Mouse (Mus musculus) heart, adult 9 months (tissue): ENCODE data around the gene Ica1.

Experiments used
- DNase-seq, 2 experiments: peaks; one replicate each; pipeline ENCODE4 v3.0.0; 2022; ENCODE audit warnings: low spot score in 2 of 2

Ica1 gene

DNA sequence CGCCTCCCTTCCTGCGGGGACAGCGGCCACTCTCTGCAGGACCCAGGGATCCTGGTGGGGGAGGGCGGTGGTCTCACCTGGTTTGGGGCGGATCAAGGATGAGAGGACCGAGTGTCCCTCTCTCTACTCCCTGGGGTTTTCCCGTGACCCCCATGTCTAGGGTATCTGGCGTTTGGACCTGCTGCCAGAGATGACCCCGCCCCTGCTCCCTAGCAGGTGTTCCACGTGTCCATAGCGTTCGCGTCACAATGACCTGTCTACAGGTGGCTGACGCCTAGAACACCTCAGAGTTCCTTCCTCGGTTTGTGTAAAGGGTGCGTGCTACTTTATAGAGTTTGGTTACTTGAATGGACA, at the start of gene Ica1:
Gene Ica1 (minus strand): TSS at position 193 of the 354 bp plus-strand sequence.
- DNase-seq, result no peak

DNA sequence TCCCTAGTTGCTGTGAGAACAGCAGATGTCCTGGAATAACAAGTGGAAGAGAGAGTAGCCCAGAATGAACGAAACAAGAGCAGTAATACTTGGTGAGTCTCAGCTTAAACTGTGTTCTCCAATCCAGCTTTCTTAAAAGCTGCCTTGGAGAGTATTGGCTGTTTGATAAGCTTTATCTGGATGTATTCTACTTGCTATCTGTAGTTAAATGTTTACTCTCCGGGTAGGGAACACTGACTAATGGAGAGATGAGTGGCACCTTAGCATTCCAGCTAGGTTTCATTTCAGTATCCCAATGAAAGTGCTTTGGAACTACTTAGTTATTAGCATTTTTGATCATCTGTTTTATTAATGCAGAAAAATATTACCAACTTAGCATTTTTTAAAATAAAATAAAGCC, 41.6 kb upstream of the Ica1 start:
- no peak for DNase-seq

DNA sequence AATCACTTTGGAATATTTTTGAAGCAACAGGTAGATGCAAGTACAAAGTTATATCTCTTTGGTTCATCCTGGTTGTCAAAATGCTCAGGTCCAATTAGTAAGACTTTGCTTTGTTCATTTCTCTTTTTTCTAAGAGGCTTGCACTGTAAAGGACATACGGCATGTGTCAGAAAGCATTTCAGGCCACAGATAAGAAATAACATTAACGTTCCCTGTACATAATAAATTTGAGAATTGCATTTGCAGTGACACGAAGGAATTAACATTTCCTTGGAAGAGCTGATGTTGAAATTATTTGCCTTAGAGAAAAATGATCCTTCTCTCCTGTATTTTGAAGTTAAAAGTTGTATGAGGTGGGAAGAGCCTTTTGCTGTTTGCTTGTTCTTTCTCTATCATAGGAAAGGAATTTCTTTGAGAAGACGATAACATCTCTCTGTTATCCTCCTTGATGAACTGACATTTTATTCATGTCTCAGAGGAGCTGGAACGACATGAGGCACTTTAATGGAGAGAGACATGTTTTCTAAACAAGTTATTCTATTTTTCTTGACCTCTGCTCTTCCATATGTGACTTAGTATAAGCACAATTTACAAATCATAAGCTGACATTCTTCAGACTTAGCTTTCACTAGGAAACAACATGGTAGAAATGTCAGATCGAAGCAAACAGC, 36.2 kb upstream of the Ica1 start:
- DNase-seq, result no peak

DNA sequence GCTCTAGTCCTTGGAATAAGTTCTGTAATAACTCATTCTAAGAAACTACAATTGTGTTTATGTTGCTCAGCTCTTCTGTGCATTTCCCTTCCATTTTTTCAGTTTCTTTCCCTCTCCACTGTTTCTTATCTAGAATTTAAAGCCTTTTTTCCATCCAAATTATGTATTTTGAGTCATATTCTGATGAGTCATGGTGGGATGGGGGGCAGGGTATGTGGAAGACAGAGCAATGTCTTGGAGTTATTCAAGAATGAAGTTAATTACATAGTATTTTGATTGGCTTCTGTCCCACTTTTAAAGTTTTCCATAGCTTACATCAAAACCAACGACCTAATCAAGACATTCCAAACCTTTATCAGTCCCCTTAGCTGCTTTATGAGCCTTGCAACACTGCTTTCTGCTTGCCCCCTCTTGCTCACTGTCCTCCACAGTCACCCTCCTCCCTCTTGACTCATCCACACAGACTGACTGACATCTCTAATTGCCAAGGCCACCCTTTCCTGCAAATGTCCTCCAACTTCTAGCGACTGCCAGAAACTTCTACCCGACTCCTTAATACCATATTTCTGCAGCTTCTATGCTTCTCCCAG, 24.4 kb upstream of the Ica1 start:
- no peak for DNase-seq

DNA sequence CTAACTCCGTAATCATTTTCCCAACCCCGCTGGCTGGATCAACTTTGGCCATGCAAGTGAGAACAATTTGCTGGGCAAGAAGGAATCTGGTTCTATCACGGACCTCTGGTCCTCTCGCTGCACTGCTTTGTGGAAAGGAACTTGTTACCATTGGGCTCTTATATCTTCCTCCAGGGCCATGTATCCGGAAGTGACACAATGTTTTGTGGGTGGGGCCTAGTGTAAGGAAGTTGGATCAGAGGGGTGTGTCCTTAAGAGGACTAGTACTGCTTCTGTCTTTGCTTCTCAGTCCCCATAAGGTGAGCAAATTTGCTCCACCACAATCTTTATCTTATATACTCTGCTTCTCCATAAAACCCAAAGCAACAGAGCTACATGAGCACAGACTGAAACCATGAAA, 14.1 kb upstream of the Ica1 start:
- DNase-seq, result no peak

DNA sequence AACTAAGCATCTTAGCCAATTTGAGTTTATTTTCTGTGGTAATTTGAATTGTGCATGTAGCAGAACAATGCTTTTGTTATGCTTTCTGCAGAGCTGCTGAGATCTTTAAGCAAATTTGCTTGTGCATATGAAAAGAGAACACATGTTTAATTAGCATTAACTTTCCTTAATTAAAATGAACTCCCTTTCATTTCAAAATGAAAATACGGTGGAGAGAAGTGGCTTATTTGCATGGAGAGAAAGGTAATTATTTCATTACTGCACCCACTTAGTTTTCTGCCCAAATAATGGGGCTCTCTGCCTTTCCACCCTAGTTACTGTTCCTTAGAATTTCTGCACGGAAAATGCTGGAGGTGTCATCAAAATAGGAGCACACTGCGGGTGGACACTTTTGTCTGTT, 13.5 kb upstream of the Ica1 start:
- no peak for DNase-seq

DNA sequence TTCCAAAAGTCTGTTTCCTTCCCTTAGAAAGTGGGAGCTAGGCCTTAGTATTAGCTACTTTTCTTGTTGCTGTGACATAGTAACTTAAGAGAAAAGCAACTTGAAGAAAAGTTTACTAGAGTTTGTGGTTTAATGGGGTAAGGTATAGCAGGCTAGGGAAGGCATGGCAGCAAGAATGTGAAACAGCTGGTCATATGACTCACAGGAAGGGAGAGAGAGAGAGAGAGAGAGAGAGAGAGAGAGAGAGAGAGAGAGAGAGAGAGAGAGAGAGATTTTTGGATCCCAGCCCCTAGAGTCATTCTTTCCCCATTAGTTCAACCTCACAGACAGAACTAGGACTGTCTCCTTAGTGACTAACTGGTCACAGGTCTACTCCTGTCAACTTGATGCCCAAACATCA, 2.3 kb upstream of the Ica1 start:
- DNase-seq, result no peak

DNA sequence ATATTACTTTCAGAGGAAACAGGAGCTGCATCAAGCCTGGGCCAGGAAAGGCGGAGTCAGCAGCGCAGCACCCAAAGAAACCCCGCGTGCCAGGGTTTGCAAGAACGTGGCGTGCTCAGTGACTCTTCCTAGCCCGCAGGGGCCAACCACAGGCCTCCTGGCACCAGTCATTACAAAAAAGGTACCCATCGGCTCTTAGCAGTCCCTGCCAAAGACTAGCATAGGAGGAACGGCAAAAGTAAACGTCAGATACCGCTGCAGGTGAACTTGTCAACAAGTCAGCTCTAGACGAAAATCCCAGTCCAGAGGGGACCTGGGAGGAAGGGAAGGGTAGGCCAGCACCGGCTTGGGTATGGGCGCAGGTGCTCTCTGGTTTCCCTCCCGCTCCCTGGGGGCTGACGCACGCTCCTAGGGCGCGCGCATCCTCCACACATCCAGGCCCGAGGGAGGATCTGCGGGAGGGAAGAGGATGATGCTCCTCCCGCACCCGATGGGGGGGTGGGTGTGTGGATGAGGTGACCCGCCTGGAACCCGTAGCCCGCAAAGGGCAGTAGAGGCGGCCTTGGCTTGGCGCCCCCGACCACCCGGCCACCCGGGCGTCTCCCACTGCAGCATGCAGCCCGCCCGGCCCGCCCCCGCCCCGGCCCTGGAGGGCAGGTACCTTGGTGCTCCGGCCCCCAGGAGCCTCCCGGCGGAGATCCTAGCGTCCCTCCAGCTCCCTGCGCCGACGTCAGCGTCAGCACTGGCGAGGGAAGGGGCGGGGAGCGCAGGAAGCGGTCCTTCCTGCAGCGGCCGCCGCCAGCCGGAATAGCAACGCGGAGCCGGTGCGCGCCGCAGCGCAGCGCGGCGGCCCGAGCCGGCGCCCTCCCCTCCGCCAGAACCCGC, 635 bp downstream of the Ica1 start:
- peak; percentile 30 to 58 for DNase-seq

DNA sequence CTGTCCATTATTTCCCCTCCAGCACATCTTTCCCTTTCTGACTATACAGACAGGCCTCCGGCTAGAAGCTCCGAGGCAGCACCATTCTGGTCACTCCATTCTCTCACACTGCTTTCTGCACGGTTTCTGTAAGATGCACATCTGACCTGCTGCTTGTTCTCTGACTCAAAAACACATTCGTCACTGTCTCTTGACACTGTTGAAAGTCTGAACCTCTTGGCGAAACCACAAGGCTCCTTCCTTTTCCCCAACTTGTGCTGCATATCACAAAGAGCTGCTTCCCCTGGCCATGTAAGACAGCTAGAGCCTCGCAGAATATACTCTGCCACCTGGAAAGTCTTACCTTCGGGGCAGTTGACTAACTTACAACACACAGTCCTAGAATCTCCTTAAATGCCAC, 6.7 kb downstream of the Ica1 start:
- DNase-seq, result no peak

DNA sequence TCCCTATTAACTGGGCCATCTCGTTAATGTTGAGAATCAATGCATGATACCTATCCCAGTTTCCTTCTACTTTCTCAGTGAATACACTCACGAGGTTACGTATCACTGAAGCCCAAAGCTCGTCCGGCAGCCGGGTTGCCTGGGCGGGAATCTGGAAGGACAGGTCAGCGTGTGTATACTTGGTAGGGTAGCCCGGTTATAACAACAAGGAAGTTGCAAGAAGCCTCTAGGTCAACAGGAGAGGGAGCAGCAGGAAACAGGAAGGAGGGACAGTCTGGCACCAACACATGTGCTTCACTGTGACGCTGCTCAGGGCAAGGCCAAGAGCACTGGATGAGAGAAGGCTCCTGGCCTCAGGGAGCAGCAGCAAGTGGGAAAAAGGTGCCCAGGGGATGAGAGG, 7.9 kb downstream of the Ica1 start:
- peak in 1 of 2 experiments; percentile 32 for DNase-seq

DNA sequence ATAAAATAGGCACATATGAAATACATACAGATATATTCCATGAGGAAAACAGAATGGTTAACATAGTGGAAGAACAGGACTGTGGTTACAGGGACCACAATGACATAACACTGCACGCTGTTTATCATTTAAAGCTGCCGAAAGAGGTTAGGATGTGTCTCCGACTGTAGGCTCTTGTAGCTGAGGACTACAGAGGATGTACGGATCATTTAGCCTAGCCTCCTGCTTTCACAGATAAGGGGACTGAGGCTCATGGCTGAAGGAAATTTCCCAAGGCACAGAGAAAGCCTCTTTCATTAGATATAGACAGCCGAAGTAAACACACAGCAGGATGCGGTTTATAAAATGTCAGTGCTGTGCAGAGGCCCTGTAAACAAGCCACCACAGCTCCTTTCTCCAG, 8.5 kb downstream of the Ica1 start:
- no peak for DNase-seq

DNA sequence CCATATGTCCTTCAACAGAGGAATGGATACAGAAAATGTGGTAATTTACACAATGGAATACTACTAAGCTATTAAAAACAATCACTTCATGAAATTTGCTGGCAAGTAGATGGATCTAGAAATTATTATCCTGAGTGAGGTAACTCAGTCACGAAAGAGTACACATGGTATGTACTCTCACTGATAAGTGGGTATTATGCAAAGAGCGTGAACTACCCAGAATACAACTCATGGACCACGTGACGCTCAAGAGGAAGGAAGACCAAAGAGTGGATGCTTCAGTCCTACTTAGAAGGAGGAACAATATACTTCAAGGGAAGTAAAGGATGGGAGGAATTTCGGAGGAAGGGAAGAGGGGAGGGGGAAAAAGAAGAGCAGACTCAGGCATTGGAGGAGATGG, 11.6 kb downstream of the Ica1 start:
- no peak for DNase-seq

DNA sequence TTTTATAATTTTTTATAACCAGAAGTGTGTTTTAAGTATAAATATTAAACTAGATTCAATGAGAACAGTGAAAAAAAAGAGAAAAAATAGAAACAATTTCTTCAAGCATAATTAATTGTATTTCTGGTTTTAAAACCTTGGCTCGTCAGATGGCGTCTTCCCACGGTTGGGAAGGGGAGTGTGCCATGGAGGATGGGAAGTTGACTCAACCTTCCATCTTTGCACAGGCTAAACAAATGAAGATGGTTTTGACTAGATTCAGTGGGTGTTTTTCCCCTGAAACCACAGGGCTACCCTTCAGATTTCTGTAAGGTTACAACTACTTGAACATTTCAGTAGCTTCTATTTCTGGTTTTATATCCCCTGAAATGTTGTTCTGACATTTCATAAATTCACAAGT, 12.5 kb downstream of the Ica1 start:
- no peak for DNase-seq

DNA sequence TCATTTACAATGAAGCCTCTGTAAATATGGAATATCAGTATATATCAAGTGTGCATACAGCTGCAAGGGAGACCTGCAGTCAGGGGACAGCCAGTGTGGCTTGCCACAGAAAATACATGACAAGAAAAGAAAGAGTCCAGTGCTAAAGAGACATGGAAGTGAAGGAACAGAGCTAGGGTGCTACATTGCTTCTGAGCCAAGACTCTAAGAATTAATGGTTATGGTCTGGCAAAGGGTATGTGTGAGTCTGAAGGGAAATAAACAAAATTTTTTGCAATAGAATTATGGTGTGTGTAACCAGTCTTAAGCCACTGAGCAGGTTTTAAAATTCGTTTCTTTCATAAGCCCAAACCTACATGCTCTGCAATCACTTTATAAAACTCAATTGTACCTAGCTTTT, 13.2 kb downstream of the Ica1 start:
- DNase-seq, result no peak

DNA sequence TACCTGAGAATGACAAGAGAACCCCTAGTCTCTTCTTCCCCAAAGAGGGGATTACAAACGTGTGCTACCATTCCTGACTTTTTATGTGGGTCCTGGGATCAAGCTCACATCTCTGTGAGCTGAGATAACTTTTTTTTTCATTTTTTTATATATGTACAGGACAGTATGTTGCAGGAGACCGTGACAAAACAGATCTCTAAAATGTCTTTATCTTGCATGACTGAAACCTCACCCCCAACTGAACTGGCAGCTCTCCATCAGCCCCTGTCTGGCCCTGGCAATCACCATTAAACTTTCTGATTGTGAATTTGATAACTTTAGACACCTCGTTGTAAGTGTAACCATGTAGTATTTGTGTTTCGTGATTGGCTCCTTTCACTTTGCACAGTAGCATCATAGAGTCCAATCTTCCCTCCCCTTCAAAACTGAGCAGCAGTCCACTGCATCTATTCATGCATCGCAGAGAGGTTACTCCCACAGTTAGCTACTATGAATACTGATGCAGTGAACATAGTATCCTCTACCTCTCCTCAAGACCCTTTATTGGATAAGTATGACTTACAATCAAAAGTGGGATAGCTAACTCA, 17.5 kb downstream of the Ica1 start:
- DNase-seq, result no peak

DNA sequence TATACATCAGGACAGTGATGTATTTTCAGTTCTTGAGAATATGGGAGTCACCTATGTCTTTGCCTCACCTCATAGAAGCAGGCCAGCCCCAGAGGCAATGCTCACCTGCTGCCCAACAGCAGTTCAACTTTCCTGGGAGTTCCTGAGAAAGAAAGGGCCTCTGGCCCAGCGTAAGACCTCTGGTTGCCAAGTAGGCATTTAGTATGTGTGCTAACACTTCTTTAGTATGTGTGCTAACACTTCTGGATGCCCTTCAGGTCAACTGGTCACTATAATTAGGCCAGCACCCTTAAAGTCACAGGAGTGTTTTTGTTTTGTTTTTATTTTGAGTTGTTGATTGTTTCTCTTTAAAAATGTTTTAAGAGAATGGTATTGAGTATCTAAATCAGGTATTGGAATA, 18.4 kb downstream of the Ica1 start:
- DNase-seq, result no peak

DNA sequence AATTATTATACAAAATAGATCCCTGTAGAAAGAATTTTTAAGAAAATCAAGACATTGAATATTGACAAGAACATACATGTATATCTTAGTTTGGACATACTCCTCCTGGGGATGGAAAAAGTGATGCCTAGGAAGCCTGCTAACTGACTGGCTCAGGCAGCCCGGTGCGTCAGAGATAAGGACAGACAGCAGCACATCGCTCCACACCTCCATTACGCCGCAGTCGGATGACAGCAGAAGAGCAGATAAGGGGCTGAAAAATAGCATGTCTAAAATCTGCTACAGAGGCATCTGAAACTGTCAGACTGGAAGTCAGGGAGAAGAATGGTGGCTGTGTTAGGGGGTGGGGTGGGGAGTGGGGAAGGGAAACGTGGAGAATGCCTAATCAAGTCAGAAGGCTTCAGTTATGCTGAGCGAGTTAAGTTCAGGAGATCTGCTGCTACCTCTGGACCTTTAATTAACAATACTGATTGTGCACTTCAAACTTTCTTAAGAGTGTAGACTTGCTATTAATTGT, 22.5 kb downstream of the Ica1 start:
- DNase-seq, result no peak

DNA sequence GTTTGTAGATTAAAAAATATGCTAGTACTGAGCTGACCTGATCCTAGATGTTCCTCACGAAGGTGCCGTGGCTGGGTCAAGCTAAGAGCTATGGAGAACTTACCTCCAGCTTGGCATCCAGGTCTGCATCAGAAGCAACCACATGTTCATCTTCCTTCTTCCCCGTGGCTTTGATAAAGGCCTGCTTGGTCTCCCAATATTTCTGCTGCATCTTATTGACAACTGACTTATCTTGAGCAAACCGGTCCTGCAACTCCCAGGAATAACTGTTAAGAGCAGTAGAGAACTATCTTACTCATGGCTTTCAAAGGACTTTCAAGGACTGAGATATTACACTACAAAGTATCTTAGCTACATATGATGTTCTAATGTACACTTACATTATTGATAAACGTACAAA, 23.8 kb downstream of the Ica1 start:
- no peak for DNase-seq

DNA sequence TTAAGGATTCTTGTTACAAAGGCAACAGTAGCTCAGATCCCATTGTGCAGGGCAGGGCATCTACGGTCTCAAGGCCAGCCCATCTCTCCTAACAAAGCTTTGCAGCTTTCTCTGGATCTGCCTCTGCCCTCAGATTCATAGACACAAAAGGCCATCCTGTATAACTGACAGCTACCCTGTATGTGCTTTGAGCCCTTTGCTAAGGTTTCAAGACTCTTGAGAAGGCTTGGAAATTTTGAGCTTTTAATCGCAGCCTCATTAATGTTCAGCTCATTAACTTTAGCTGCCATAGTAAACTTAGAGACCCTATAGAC, 24.6 kb downstream of the Ica1 start:
- DNase-seq, result no peak

DNA sequence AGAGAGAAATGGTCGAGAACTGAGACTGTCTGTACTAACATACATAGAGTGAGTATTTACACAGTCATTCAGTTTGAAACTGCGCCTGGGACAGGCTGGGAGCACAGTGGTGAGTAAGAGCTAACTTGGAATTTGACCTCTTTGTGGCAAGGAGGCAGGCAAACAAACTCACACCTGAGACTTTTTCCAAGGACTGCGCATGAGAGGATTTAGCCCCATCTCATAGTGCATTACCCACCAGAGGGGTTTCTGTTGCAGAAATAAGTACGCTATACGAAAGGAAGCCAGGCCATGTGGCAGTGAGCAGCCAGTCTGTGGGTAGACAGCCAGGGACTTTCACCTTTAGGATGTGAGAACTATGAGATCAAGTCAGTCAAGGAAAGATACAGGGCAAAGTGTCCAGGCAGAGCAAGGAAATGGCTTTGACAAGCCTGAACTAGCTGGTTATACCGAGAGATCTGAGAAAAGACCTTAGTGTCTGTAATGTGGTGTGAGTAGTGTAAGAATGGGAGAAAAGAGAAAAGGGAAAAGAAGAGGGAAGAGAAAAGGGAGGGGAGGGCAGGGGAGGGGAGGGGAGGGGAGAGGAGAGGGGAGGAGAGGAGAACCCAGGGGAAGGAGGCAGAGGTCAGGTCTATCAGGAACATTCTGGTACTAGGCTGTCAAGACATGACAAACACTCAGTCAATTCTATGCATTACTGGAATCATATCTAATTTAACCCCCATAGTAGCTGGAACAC, 25.1 kb downstream of the Ica1 start:
- DNase-seq, result no peak

DNA sequence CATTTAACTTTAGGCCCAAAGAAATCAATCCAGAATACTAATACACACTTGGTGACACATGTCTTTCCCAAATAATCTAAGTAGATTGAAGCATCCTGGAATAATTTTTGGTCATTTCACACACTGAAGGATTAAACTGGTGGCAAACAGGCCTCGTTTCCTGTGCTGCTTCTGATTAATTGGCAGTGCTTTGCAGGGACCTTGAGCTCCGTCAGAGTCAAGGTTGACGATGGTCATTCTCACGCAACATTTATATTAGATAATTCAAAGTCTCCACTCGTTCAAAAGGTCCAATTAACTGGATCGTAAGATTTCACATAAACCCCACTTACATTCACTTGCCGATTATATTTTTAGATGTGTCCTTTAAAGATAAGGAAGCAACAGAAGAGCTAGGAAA, 33.4 kb downstream of the Ica1 start:
- no peak for DNase-seq

DNA sequence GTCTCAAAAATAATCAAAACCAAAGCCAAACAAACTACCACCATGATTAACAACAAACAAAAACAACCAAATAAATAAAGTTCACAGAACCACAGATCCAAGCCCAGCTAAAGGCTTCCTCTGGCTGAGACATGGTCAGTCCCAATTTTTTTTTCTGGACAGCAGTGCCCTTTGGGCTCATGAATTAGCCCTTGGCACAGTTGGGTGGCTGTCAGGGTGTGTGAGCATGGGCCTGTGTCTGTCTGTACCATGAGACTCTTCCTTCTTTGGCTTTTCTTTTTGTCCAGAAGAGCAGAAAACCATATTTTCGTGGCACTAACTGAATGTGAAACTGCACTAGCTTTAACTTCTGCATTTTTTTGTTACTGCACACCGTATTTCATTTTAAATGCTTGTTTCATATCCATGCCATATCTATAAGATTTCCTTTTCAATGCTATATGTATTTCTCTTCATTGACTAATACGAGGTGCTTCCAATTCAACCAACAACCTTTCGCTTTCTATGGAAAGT, 34.0 kb downstream of the Ica1 start:
- no peak for DNase-seq
